Mouse (Mus musculus) kidney, embryonic 14.5 days (tissue): ENCODE results near the gene Adcy1. TPM values are rescaled to one million over a fixed set of nuclear protein-coding genes. Genes with fewer than 3 reads are reported as not detected.

ENCODE experiments used
- ATAC-seq: fragments of 200-750 bp; cut with Nextera tagmentation; 2 replicates; pipeline ENCODE4 v1.8.0; 2017; ENCODE audit warnings: moderate number of reproducible peaks, mild to moderate bottlenecking, moderate TSS enrichment, moderate library complexity; ENCODE audit not compliant: low FRiP score, low TSS enrichment
- H3K27ac ChIP-seq: fragments of 300-500 bp; sonication (generic); 2 replicates; pipeline ENCODE4 v1.5.1; 2014; ENCODE audit warnings: low read depth, mild to moderate bottlenecking, low read length, moderate library complexity, mixed read lengths
- H3K27me3 ChIP-seq: fragments of 300-500 bp; sonication (generic); 2 replicates; pipeline ENCODE4 v1.6.1; 2014; ENCODE audit warnings: mild to moderate bottlenecking, low read length; ENCODE audit not compliant: control insufficient read depth, insufficient read depth
- H3K36me3 ChIP-seq: fragments of 300-500 bp; sonication (generic); 2 replicates; pipeline ENCODE4 v1.6.1; 2014; ENCODE audit warnings: low read length, mixed read lengths; ENCODE audit not compliant: control insufficient read depth, insufficient read depth
- H3K4me1 ChIP-seq: fragments of 300-500 bp; sonication (generic); 2 replicates; pipeline ENCODE4 v1.6.1; 2014; ENCODE audit warnings: low read length, mixed read lengths; ENCODE audit not compliant: control insufficient read depth, insufficient read depth
- H3K4me2 ChIP-seq: fragments of 300-500 bp; sonication (generic); replicated peaks from 2 replicates; pipeline ENCODE4 v1.6.1; 2014; ENCODE audit warnings: low read depth, mild to moderate bottlenecking, low read length
- H3K4me3 ChIP-seq: fragments of 300-500 bp; sonication (generic); 2 replicates; pipeline ENCODE4 v1.5.1; 2014; ENCODE audit warnings: mild to moderate bottlenecking, low read length
- H3K9ac ChIP-seq: fragments of 300-500 bp; sonication (generic); 2 replicates; pipeline ENCODE4 v1.6.1; 2014; ENCODE audit warnings: low read depth, mild to moderate bottlenecking, low read length, moderate library complexity
- H3K9me3 ChIP-seq: fragments of 300-500 bp; sonication (generic); 2 replicates; pipeline ENCODE4 v1.6.1; 2016; ENCODE audit warnings: low read length; ENCODE audit not compliant: control insufficient read depth
- WGBS: fragments of 180-500 bp; shearing (Covaris S2); extraction: QIAGEN DNeasy Blood & Tissue Kit; methylation state at CpG from one replicate; pipeline ENCODE4 v1.1.7; 2014; 5-methylcytosine and 5-hydroxymethylcytosine counted together
- polyA plus RNA-seq: library from polyadenylated mRNA; unstranded; fragments of >200 nt; fragmentation: Nextera tagmentation; extraction: Ambion mirVana; gene quantifications from 2 replicates; pipeline ENCODE4 v1.2.1, GENCODE M21; 2014

Gene Adcy1
- polyA plus RNA-seq, 1 experiment from 2014 or later: 2.3 TPM

DNA sequence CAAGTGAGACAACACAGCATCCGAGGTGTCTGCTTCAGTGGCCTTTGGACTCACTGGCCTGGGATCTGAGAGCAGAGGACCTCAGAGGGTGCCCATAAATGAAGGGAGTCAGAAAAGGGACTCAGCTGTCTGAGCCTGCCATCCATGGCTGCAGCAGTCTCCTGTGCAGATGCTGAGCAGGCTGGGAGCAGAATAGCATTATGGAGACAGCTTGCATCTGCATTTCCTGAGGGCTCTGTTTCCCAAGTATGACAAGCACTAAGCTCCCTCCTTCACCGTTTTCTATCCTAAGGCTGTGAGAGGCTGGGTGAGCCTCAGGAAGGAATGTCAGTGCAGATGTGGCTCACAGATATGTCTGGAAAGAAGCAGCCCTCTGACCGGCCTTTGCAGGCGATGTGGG is 49.8 kb downstream of the Adcy1 start:
- H3K9me3 ChIP-seq: no peaks in the 10 kb centered on the region
- H3K4me2 ChIP-seq: no peak overlapping the region
- no peak for ATAC-seq
- H3K4me1 ChIP-seq: no peaks in the 10 kb centered on the region
- 81% methylated on average over 4 of the region's 4 CpGs for WGBS
- H3K36me3 ChIP-seq: no peaks in the 10 kb centered on the region
- H3K4me3 ChIP-seq: no peak overlapping the region
- no peak overlapping the region for H3K27ac ChIP-seq
- no peak overlapping the region for H3K9ac ChIP-seq
- no peaks in the 10 kb centered on the region for H3K27me3 ChIP-seq

DNA sequence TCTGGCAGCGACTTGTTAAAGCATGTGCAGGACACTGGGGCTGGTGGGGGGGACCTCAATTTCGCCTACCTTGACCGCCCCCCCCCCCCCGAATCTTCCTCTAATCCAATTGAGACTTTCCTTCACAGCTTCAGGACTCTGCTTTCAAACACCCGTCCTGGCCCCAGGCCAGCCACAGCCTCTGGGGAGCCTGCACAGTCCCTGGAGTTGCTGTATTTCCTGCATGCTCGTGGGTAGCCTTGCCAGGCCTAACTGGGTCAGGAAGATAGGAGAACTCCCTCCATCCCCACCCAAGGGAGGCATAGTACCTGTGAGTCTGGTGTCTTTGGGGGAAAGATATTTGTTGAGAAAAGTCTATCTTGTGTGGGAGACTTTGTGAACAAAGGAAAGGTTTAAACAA is 50.4 kb downstream of the Adcy1 start:
- ATAC-seq: no peak
- H3K4me2 ChIP-seq: no peak overlapping the region
- no peak overlapping the region for H3K4me3 ChIP-seq
- H3K9ac ChIP-seq: no peak overlapping the region
- H3K36me3 ChIP-seq: no peaks in the 10 kb centered on the region
- no peaks in the 10 kb centered on the region for H3K27me3 ChIP-seq
- no peaks in the 10 kb centered on the region for H3K4me1 ChIP-seq
- WGBS: 74% methylated on average over 6 of the region's 6 CpGs
- H3K9me3 ChIP-seq: no peaks in the 10 kb centered on the region
- no peak overlapping the region for H3K27ac ChIP-seq

DNA sequence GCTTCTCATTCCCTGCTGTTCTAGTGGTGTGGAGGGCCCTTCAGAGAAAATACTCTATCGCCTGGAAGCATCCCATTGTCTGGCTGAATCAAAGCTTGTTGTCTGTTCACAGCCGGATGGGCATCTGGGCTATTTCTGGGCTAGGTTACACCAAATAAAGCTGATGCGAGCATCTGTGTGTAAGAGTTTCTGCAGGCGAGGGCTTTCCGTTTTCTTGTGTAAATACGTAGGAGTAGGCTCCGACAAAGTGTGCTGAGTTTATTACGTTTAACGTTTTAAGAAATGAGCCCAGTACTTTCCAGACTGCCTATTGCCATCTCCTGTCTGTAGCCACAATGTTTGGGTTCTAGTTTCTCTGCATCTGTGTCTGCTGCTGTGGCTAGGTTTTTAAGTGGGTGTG is 51.0 kb downstream of the Adcy1 start:
- Histone ChIP-seq H3K4me1 (no peaks in the 10 kb centered on the region), H3K9ac (no peak overlapping the region), H3K9me3 (no peaks in the 10 kb centered on the region), H3K27ac (no peak overlapping the region), H3K36me3 (no peaks in the 10 kb centered on the region), H3K4me3 (no peak overlapping the region), H3K27me3 (no peaks in the 10 kb centered on the region), H3K4me2 (no peak overlapping the region)
- ATAC-seq: no peak
- 45% methylated on average over 9 of the region's 9 CpGs for WGBS

DNA sequence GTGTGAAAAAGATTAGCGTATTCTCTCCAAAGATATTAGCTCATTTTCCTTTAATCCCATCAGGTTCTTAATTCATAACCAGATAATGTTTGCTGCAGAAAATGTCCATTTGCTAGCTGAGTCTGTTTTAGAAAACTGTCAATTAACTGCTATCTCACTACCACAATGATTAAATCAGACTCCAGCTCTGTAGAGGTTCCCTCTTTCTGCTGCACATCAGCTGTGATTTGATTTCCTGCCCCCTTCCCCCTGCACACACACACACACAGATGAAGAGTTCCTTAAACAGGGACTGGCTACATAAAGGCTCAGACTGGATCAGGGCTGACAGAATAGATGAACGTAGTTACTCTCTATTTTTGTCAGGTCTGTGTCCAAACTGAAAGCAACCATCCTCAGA is 53.4 kb downstream of the Adcy1 start:
- H3K9me3 ChIP-seq: no peaks in the 10 kb centered on the region
- H3K36me3 ChIP-seq: no peaks in the 10 kb centered on the region
- no peak; the same call in 1 of the 2 replicates for ATAC-seq
- WGBS: 78% methylated on average over 2 of the region's 2 CpGs
- no peak overlapping the region for H3K4me3 ChIP-seq
- H3K4me2 ChIP-seq: no peak overlapping the region
- no peaks in the 10 kb centered on the region for H3K27me3 ChIP-seq
- no peak overlapping the region for H3K9ac ChIP-seq
- no peak overlapping the region for H3K27ac ChIP-seq
- H3K4me1 ChIP-seq: no peaks in the 10 kb centered on the region

DNA sequence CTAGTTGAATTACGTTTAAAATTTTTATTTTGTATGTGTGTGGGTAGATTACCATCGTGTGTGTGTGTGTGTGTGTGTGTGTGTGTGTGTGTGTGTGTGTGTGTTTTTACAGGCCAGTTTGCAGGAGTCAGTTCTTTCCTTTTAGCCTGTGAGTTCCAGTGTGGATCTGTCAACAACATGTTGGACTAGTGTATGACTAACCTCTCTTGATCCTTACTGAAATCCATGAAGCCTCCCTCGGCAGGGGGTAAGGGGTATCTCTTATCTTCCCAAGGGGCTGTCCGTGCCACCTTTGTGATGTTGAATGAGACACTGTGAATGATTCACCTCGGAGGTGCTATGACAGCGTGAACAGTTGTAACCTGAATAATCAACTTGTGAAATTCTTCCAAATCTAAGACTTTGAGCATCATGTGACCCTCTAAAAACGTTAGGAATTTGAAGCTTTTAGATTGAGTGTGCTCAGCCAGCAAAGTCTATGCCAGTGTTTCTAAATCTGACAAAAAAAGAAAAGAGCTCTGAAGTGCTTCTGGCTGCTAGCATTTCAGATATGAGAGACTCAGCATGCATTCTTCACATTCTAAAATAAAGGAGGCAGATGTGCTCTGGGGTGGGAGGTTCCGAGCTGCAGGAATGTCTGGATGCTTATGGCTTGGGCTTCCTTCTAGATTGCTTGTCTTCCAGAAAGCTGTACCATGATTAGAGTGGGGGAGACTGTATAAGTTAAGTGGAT is 66.2 kb downstream of the Adcy1 start:
- H3K9me3 ChIP-seq: no peaks in the 10 kb centered on the region
- no peak overlapping the region for H3K4me2 ChIP-seq
- no peak overlapping the region for H3K4me3 ChIP-seq
- ATAC-seq: no peak
- H3K27me3 ChIP-seq: no peaks in the 10 kb centered on the region
- no peaks in the 10 kb centered on the region for H3K4me1 ChIP-seq
- no peak overlapping the region for H3K9ac ChIP-seq
- WGBS: 71% methylated on average over 8 of the region's 8 CpGs
- H3K27ac ChIP-seq: no peak overlapping the region
- no peaks in the 10 kb centered on the region for H3K36me3 ChIP-seq

DNA sequence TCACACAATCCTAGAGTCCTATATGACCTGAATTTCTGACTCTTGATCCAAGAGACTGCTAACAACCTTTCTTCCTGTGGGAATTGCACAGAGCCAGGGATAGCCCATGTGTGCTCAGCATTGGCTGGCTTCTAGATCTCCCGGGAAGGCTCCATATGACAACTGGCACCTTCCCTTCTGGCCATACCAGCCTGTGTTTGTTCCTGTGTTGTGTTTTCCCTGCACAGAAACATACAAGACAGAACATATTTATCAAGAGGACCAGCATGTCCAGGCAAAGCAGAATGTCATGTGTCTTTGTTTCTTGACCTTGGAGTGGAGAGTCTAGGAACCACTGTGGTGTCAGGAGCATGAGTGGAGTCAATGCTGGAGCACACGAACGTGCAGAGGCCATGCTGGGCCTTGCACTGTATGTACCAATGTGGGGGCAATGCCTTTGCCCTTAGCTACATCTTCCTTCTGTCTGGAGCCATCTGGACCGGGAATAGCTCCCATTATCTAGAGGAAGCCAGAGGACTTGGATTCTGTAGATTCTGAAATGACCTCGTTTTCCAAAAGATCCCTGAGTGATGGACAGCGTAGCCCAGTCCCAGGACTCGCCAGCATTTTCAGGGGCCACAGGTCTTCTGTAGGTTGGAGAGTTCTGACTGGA is 69.6 kb downstream of the Adcy1 start:
- Histone ChIP-seq H3K4me1 (no peaks in the 10 kb centered on the region), H3K4me2 (no peak overlapping the region), H3K27ac (no peak overlapping the region), H3K9me3 (no peaks in the 10 kb centered on the region), H3K27me3 (no peaks in the 10 kb centered on the region), H3K9ac (no peak overlapping the region), H3K36me3 (no peaks in the 10 kb centered on the region), H3K4me3 (no peak overlapping the region)
- 86% methylated on average over 7 of the region's 7 CpGs for WGBS
- ATAC-seq: no peak

DNA sequence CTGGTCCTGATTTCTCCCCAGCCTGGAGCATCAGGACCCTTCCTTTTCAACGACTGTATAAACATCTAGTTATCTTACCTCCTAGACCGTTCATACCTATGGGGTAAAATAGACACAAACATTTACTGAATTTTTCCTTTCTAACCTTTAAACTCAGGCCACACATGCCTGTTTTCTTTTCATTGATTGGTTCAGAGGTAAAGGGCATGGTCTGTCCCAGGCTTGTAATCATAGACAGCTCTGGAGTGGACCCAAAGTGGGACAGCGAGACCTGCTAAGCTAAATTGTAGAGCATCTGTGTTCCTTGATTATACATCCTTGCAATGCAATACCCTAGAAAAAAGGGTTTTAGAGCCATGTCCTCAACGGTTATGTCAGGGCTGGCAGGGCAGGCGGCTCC is 70.4 kb downstream of the Adcy1 start:
- WGBS: 84% methylated on average over 5 of the region's 5 CpGs
- H3K4me3 ChIP-seq: no peak overlapping the region
- no peak overlapping the region for H3K9ac ChIP-seq
- no peak for ATAC-seq
- no peaks in the 10 kb centered on the region for H3K4me1 ChIP-seq
- no peak overlapping the region for H3K4me2 ChIP-seq
- no peaks in the 10 kb centered on the region for H3K36me3 ChIP-seq
- H3K27ac ChIP-seq: no peak overlapping the region
- no peaks in the 10 kb centered on the region for H3K9me3 ChIP-seq
- no peaks in the 10 kb centered on the region for H3K27me3 ChIP-seq

DNA sequence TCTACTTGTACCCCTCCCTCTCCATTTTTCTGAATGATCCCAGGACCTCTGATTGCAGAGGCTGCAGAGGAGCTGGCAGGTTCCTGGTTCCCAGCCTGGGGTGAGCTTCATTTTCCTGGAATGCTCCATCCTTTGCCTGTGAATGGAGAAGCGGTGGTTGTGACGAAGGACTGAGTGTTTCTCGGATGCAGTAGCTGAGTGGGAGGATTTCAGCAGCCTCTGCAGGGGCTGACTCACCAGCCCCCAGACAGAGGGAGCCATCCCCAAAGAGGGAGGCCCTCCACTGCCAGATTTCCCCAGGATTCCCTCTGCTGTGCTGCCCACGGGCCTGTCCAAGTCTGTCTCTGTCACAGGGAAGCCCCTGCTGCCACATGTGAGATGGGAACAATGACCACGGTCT is 71.0 kb downstream of the Adcy1 start:
- H3K9me3 ChIP-seq: no peaks in the 10 kb centered on the region
- H3K9ac ChIP-seq: no peak overlapping the region
- no peak for ATAC-seq
- no peak overlapping the region for H3K27ac ChIP-seq
- H3K4me3 ChIP-seq: no peak overlapping the region
- no peaks in the 10 kb centered on the region for H3K36me3 ChIP-seq
- 62% methylated on average over 5 of the region's 5 CpGs for WGBS
- H3K27me3 ChIP-seq: no peaks in the 10 kb centered on the region
- no peaks in the 10 kb centered on the region for H3K4me1 ChIP-seq
- H3K4me2 ChIP-seq: no peak overlapping the region

DNA sequence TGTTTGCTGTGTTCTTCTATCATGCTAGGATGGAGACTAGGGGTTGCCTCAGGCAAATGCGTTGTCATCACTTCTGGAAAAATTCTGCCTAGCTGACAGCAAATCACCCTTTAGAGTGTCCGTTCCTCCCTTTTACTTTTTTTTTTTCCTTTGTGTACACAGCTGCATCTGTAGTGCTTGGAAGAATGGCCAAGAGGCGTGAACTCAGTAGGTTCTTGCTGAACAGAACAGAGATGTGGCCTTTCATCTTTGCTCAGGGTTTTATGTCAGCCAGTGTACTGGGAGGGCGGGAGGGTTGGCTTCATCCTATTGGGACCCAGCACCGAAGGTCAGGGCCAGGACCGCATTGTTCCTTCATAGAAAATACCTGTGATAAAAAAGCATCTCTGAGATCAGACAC is 72.0 kb downstream of the Adcy1 start:
- Histone ChIP-seq H3K4me3 (no peak overlapping the region), H3K27me3 (no peaks in the 10 kb centered on the region), H3K27ac (no peak overlapping the region), H3K9me3 (no peaks in the 10 kb centered on the region), H3K9ac (no peak overlapping the region), H3K36me3 (no peaks in the 10 kb centered on the region), H3K4me1 (no peaks in the 10 kb centered on the region), H3K4me2 (no peak overlapping the region)
- 59% methylated on average over 6 of the region's 6 CpGs for WGBS
- no peak for ATAC-seq
